Mouse (Mus musculus): Measurements from ENCODE around the gene Acaca. TPM values are rescaled to one million over a fixed set of nuclear protein-coding genes. Genes with fewer than 3 reads are reported as not detected.

The Acaca gene
- polyA plus RNA-seq, 1 experiment from 2014 or later: 14.4 TPM

DNA sequence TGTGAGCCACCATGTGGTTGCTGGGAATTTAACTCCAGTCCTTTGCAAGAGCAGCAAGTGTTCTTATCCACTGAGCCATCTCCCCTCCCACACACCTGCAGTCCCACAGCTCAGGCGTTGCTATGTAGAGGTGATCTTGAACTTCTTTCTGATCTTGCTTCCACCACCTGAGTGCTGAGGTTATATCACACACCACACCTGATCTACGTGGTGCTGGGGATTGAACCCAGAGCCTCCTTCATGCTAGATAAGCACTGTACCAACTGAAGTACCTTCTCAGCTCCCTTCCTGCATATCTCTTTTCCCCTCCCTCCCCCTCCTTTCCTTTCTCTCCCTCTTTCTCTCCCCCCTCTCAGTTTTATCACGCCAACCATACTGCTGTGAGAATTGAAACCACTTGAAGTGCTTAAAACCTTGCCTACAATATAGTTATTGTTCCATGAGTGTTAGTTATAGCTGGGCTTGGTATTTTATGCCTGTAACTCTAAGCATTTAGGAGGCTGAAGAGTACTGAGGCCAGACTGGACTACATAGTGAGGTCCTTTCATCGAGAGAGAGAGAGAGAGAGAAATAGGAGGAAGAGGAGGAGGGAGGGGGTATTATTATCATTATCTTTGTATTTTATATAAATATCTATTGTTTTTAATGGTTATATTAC is 128.7 kb downstream of the Acaca start:
- Histone ChIP-seq H3K36me3 (peaks cover 59% of the 10 kb centered on the region), H3K4me3 (replicated peaks) (no peak overlapping the region), H3K9me3 (replicated peaks) (no peaks in the 10 kb centered on the region), H3K4me2 (no peak overlapping the region), H3K27me3 (no peaks in the 10 kb centered on the region), H3K9ac (no peak overlapping the region), H3K27ac (no peak overlapping the region), H3K4me1 (no peaks in the 10 kb centered on the region)
- WGBS: 84% methylated on average over 4 of the region's 4 CpGs
- no peak for ATAC-seq (replicated peaks; ENCODE audit: low FRiP score)

DNA sequence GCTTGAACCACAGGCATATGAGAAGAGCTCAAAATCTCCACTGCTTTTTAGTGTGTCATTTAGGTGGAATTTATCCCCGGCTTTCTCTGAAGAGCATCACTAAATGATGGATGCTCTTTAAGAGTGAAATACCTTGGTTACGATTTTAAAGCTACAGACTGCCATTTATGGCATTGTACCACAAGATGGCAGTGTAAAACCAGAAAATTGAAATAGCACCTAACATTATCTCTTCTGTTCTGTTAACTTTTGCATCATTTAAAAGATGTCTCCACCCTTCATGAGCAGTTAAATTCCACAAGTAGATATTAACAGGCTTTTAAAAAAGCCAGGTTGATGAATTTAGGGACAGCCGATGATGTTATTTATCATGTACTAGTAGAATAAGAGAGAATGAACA is 135.0 kb downstream of the Acaca start:
- Histone ChIP-seq H3K9me3 (replicated peaks) (no peaks in the 10 kb centered on the region), H3K4me2 (no peak overlapping the region), H3K4me3 (replicated peaks) (no peak overlapping the region), H3K4me1 (no peaks in the 10 kb centered on the region), H3K36me3 (peaks cover 78% of the 10 kb centered on the region), H3K27me3 (no peaks in the 10 kb centered on the region), H3K27ac (no peak overlapping the region), H3K9ac (no peak overlapping the region)
- no peak for ATAC-seq (replicated peaks; ENCODE audit: low FRiP score)
- 67% methylated on average over 3 of the region's 3 CpGs for WGBS

DNA sequence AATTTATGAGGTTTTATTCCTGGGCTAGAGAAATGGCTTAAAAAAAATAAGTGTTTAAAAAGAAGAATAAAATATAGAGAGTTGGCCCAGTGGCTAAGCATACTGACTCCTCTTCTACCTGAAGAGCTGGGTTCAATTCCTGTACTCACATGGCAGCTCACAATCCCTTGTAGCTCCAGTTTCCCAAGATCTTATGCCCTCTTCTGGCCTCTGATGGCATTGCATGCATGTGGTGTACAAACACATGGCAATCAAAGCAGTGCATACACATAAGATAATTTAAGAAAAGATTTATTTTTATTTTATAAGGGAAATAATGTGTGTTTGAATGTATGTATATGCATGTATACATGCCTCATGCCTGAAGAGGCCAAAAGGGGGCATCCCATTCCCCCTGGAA is 138.6 kb downstream of the Acaca start:
- Histone ChIP-seq H3K9ac (no peak overlapping the region), H3K27ac (no peak overlapping the region), H3K4me1 (0 out of 2 replicates have a peak, but pooled peaks cover 2% of the 10 kb centered on the region), H3K27me3 (no peaks in the 10 kb centered on the region), H3K36me3 (peaks cover 64% of the 10 kb centered on the region), H3K4me2 (no peak overlapping the region), H3K9me3 (replicated peaks) (no peaks in the 10 kb centered on the region), H3K4me3 (replicated peaks) (no peak overlapping the region)
- ATAC-seq (replicated peaks; ENCODE audit: low FRiP score): no peak

DNA sequence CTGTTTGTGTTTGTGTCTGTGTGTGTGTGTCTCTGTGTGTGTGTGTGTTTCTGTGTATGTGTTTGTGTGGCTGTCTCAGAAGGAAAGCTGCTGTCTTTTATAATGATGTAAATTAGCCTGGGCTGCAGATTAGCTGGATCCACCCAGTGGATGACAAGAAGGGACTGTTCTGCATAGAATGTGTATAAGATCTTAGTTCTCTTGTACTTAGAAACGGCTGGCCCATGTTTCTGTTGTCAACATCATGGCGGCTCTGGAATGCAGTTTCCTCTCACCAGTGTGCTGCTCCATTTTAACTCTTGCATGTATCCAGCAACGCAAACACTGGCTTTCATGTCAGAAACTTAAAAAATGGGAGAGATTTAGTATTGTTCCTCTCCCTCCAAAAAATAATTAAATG is 141.0 kb downstream of the Acaca start:
- H3K4me2 ChIP-seq: no peak overlapping the region
- H3K27me3 ChIP-seq: no peaks in the 10 kb centered on the region
- 66% methylated on average over 3 of the region's 3 CpGs for WGBS
- no peak overlapping the region for H3K4me3 ChIP-seq (replicated peaks)
- no peak for ATAC-seq (replicated peaks; ENCODE audit: low FRiP score)
- H3K4me1 ChIP-seq: 0 out of 2 replicates have a peak, but pooled peaks cover 2% of the 10 kb centered on the region
- no peaks in the 10 kb centered on the region for H3K9me3 ChIP-seq (replicated peaks)
- H3K36me3 ChIP-seq: peaks cover 57% of the 10 kb centered on the region
- H3K27ac ChIP-seq: 0 out of 2 replicates have a peak overlapping the region, but pooled peaks have one; percentile 4
- no peak overlapping the region for H3K9ac ChIP-seq

DNA sequence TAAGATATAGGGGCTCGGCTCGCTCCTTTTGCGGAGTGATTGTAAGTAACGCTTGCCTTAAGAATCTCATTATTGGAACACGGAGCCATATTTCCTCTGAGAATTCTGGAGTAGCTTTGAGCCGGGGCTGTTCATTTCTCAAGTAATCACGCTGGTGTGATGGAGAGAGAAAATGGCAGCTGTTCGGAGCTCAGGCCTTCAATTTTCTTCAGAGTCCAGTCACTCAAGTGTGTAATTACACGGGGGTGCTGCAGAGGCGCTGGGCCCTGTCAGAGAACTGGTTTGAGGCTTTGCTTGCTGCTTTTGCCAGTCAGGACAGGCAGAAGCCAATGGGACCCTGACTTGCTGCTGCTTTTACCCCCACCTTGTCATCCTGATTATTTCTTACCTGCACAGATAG is 142.5 kb downstream of the Acaca start:
- no peak for ATAC-seq (replicated peaks; ENCODE audit: low FRiP score)
- Histone ChIP-seq H3K27ac (no peak overlapping the region), H3K9ac (no peak overlapping the region), H3K27me3 (no peaks in the 10 kb centered on the region), H3K36me3 (peaks cover 48% of the 10 kb centered on the region), H3K4me1 (0 out of 2 replicates have a peak, but pooled peaks cover 2% of the 10 kb centered on the region), H3K9me3 (replicated peaks) (no peaks in the 10 kb centered on the region), H3K4me2 (no peak overlapping the region), H3K4me3 (replicated peaks) (no peak overlapping the region)
- 62% methylated on average over 10 of the region's 10 CpGs for WGBS

GRCm38 (mm10) chr11:84272574-84272973 is 143.1 kb downstream of the Acaca start:
- 0 out of 2 replicates have a peak, but pooled peaks cover 2% of the 10 kb centered on the region for H3K4me1 ChIP-seq
- H3K36me3 ChIP-seq: peaks cover 48% of the 10 kb centered on the region
- H3K27ac ChIP-seq: no peak overlapping the region
- WGBS: 81% methylated on average over 3 of the region's 3 CpGs
- no peak overlapping the region for H3K4me2 ChIP-seq
- no peak overlapping the region for H3K4me3 ChIP-seq (replicated peaks)
- no peak overlapping the region for H3K9ac ChIP-seq
- H3K27me3 ChIP-seq: no peaks in the 10 kb centered on the region
- no peak for ATAC-seq (replicated peaks; ENCODE audit: low FRiP score)
- no peaks in the 10 kb centered on the region for H3K9me3 ChIP-seq (replicated peaks)

GRCm38 (mm10) chr11:84276979-84277378 is 147.5 kb downstream of the Acaca start:
- WGBS: 55% methylated on average over 5 of the region's 5 CpGs
- Histone ChIP-seq H3K4me1 (0 out of 2 replicates have a peak, but pooled peaks cover 2% of the 10 kb centered on the region), H3K9ac (no peak overlapping the region), H3K9me3 (replicated peaks) (no peaks in the 10 kb centered on the region), H3K36me3 (peaks cover 51% of the 10 kb centered on the region), H3K27me3 (no peaks in the 10 kb centered on the region), H3K27ac (no peak overlapping the region), H3K4me2 (no peak overlapping the region), H3K4me3 (replicated peaks) (no peak overlapping the region)
- no peak for ATAC-seq (replicated peaks; ENCODE audit: low FRiP score)

- no peaks in the 10 kb centered on the region for H3K9me3 ChIP-seq (replicated peaks)
- H3K4me3 ChIP-seq (replicated peaks): no peak overlapping the region
- H3K4me2 ChIP-seq: no peak overlapping the region
- no peak for ATAC-seq (replicated peaks; ENCODE audit: low FRiP score)
- peaks cover 53% of the 10 kb centered on the region for H3K36me3 ChIP-seq
- H3K27me3 ChIP-seq: no peaks in the 10 kb centered on the region
- H3K4me1 ChIP-seq: no peaks in the 10 kb centered on the region
- 88% methylated on average over 5 of the region's 5 CpGs for WGBS
- no peak overlapping the region for H3K27ac ChIP-seq
- H3K9ac ChIP-seq: no peak overlapping the region
These were observed 151.8 kb downstream of the Acaca start for GRCm38 (mm10) chr11:84281280-84281679.

- ATAC-seq (replicated peaks; ENCODE audit: low FRiP score): no peak
- H3K36me3 ChIP-seq: peaks cover 42% of the 10 kb centered on the region
- H3K4me2 ChIP-seq: no peak overlapping the region
- no peaks in the 10 kb centered on the region for H3K9me3 ChIP-seq (replicated peaks)
- no peak overlapping the region for H3K27ac ChIP-seq
- no peak overlapping the region for H3K4me3 ChIP-seq (replicated peaks)
- H3K27me3 ChIP-seq: no peaks in the 10 kb centered on the region
- no peak overlapping the region for H3K9ac ChIP-seq
- WGBS: 88% methylated on average over 7 of the region's 7 CpGs
- no peaks in the 10 kb centered on the region for H3K4me1 ChIP-seq
These were observed 153.7 kb downstream of the Acaca start for GRCm38 (mm10) chr11:84282944-84283703.

GRCm38 (mm10) chr11:84290781-84291180 is 161.3 kb downstream of the Acaca start:
- no peak for ATAC-seq (replicated peaks; ENCODE audit: low FRiP score)

GRCm38 (mm10) chr11:84292532-84292931 is 163.1 kb downstream of the Acaca start:
- no peak for ATAC-seq (replicated peaks; ENCODE audit: low FRiP score)
- no peaks in the 10 kb centered on the region for H3K27me3 ChIP-seq
- H3K36me3 ChIP-seq: peaks cover 13% of the 10 kb centered on the region; the same call in 1 of the 2 replicates
- no peak overlapping the region for H3K27ac ChIP-seq
- H3K4me2 ChIP-seq: no peak overlapping the region
- no peak overlapping the region for H3K9ac ChIP-seq
- no peak overlapping the region for H3K4me3 ChIP-seq (replicated peaks)
- no peaks in the 10 kb centered on the region for H3K9me3 ChIP-seq (replicated peaks)
- WGBS: 62% methylated on average over 3 of the region's 3 CpGs
- H3K4me1 ChIP-seq: peaks cover 4% of the 10 kb centered on the region; the same call in 1 of the 2 replicates

More at GRCm38 (mm10) chr11:84290781-84291180, 161.3 kb downstream of the Acaca start:
- no peak overlapping the region for H3K4me3 ChIP-seq (replicated peaks)
- 0 out of 2 replicates have a peak, but pooled peaks cover 6% of the 10 kb centered on the region for H3K36me3 ChIP-seq
- no peak overlapping the region for H3K4me2 ChIP-seq
- no peaks in the 10 kb centered on the region for H3K9me3 ChIP-seq (replicated peaks)
- no peak overlapping the region for H3K27ac ChIP-seq
- no peaks in the 10 kb centered on the region for H3K27me3 ChIP-seq
- 44% methylated on average over 3 of the region's 3 CpGs for WGBS
- peaks cover 4% of the 10 kb centered on the region; the same call in 1 of the 2 replicates for H3K4me1 ChIP-seq
- H3K9ac ChIP-seq: no peak overlapping the region

DNA sequence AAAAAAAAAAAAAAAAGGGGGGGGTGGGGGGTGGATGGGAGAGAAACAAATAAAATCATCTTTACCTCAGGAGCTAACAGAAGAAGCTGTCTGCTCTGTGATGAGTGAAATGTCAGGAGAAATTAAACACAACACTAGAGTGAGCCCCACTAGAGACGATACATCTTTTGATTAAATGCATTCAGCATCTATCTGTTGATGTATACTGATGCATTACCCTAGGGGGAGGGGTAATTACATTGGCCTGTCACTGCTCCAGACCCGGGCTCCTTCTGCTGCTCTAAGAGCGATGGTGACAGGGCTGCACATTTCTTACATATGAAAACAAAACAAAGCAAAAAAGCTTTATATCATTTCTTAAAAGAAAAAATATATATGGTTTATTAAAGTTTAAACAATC is 163.8 kb downstream of the Acaca start:
- H3K4me1 ChIP-seq: peaks cover 4% of the 10 kb centered on the region; the same call in 1 of the 2 replicates
- peaks cover 13% of the 10 kb centered on the region; the same call in 1 of the 2 replicates for H3K36me3 ChIP-seq
- no peak overlapping the region for H3K4me3 ChIP-seq (replicated peaks)
- no peak for ATAC-seq (replicated peaks; ENCODE audit: low FRiP score)
- no peak overlapping the region for H3K27ac ChIP-seq
- H3K27me3 ChIP-seq: no peaks in the 10 kb centered on the region
- no peaks in the 10 kb centered on the region for H3K9me3 ChIP-seq (replicated peaks)
- H3K9ac ChIP-seq: no peak overlapping the region
- H3K4me2 ChIP-seq: no peak overlapping the region
- 86% methylated on average over 3 of the region's 3 CpGs for WGBS

All from kidney, embryonic 15.5 days (tissue).